Comparison of ENCODE assay signal across 8 mouse cellular contexts in the genomic region with DNA sequence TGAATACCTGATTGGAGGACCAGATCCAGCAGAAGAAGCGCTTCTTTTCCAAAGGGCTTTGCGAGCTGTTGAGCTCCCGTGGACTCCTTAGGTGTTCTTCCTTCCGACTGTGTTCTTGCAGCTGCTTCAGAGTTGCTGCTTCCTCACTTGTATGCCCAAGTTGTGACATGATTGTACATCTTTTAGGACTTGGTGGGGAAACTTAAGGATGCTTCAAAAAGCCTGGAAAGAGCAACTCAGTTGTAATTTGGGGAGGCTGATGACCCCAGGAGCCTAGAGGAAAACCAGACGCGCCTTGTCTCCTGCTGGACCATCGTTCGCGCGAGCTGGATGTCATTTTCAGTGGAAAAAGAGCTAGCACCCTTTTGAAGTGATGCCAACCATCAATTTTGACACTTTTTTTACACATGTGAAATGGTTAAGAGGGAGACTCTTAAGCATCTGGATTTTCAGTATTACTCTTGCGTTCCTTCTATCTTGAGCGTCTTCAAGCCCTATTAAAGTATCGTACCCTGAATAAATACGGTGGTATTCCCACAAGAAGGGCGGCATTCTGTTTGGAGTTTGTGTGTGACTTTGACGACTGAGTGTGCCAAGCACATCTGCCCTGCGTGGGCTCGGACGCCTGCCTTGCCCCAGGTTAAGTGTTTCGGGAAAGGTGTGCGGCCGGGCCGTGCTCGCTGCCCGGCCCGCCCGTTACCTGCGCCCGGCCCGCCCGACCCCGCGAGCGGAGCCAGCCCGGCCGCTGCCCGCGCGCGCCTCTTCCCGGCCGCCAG. TPM values are rescaled to one million over a fixed set of nuclear protein-coding genes. Genes with fewer than 3 reads are reported as not detected.
DNase-seq lines count a peak whose midpoint lies in the region; ATAC-seq and TF ChIP-seq lines count a peak whose summit lies in the region.

No protein-coding gene starts in this region.

- H3K27me3 ChIP-seq in kidney, embryonic 14.5 days (ENCODE audit: control insufficient read depth, insufficient read depth, low read length): peaks cover 3% of the 10 kb centered on the region; the same call in 1 of the 2 replicates
- peaks cover 24% of the 10 kb centered on the region for H3K27me3 ChIP-seq in hindbrain, embryonic 15.5 days
- peaks cover 15% of the 10 kb centered on the region for H3K27me3 ChIP-seq in midbrain, postnatal 0 days (ENCODE audit: insufficient read depth, low read length)

- H3K9ac ChIP-seq in kidney, embryonic 14.5 days (ENCODE audit: low read depth, low read length): peak overlapping the region; percentile 91
- H3K9ac ChIP-seq in hindbrain, embryonic 15.5 days: peak overlapping the region; percentile 80
- peak overlapping the region; percentile 96 for H3K9ac ChIP-seq in midbrain, postnatal 0 days (replicated peaks; ENCODE audit: low read length, poor library complexity, severe bottlenecking)

- peaks cover 15% of the 10 kb centered on the region; the same call in 1 of the 2 replicates for H3K4me1 ChIP-seq in kidney, embryonic 14.5 days (ENCODE audit: control insufficient read depth, insufficient read depth, low read length)
- no peaks in the 10 kb centered on the region; the same call in 1 of the 2 replicates for H3K4me1 ChIP-seq in bone marrow, adult 2 months (ENCODE audit: control insufficient read depth, insufficient read depth, low read length)
- peaks cover 46% of the 10 kb centered on the region for H3K4me1 ChIP-seq in hindbrain, embryonic 15.5 days (replicated peaks)
- H3K4me1 ChIP-seq in midbrain, postnatal 0 days (ENCODE audit: insufficient read depth, low read length): peaks cover 7% of the 10 kb centered on the region; the same call in 1 of the 2 replicates

- H3K4me3 ChIP-seq in kidney, embryonic 14.5 days (ENCODE audit: low read length): peak overlapping the region; percentile 84
- H3K4me3 ChIP-seq in bone marrow, adult 2 months (replicated peaks; ENCODE audit: control insufficient read depth, low read depth, low read length): peak overlapping the region; percentile 56
- peak overlapping the region; percentile 81 for H3K4me3 ChIP-seq in hindbrain, embryonic 15.5 days
- H3K4me3 ChIP-seq in midbrain, postnatal 0 days (ENCODE audit: low read depth, low read length): peak overlapping the region; percentile 87

- DNase-seq in kidney, adult 8-10 months: no peak
- no peak for DNase-seq in midbrain, postnatal 0 days (ENCODE audit: low spot score)
- DNase-seq in layer of hippocampus, adult 8-10 months (ENCODE audit: low spot score in 2 of 2): no peak
- no peak for DNase-seq in adrenal gland, adult 2 months
- DNase-seq in thymus, postnatal 4 days: no peak

- H3K4me2 ChIP-seq in kidney, embryonic 14.5 days (replicated peaks; ENCODE audit: low read depth, low read length): peak overlapping the region; percentile 81
- H3K4me2 ChIP-seq in hindbrain, embryonic 15.5 days: peak overlapping the region; percentile 87
- peak overlapping the region; percentile 90 for H3K4me2 ChIP-seq in midbrain, postnatal 0 days (ENCODE audit: low read depth, low read length, poor library complexity, severe bottlenecking)

- ATAC-seq in kidney, embryonic 14.5 days (ENCODE audit: low FRiP score, low TSS enrichment): no peak
- ATAC-seq in hindbrain, embryonic 15.5 days (ENCODE audit: low FRiP score, low read depth): no peak
- no peak for ATAC-seq in midbrain, postnatal 0 days (ENCODE audit: low FRiP score)

- peak overlapping the region; percentile 65; the same call in 1 of the 2 replicates for H3K27ac ChIP-seq in kidney, embryonic 14.5 days (ENCODE audit: low read depth, low read length)
- H3K27ac ChIP-seq in bone marrow, adult 2 months (ENCODE audit: control insufficient read depth, insufficient read depth, low read depth, low read length, poor library complexity): peak overlapping the region; percentile 51; the same call in 1 of the 2 replicates
- peak overlapping the region; percentile 94 for H3K27ac ChIP-seq in hindbrain, embryonic 15.5 days (replicated peaks)
- peak overlapping the region; percentile 96 for H3K27ac ChIP-seq in midbrain, postnatal 0 days (ENCODE audit: low read depth, low read length)

- 11% methylated on average over 33 of the region's 42 CpGs for WGBS in kidney, embryonic 14.5 days
- WGBS in bone marrow, adult 2 months: 26% methylated on average over 42 of the region's 42 CpGs
- WGBS in hindbrain, embryonic 15.5 days: 8% methylated on average over 42 of the region's 42 CpGs
- WGBS in midbrain, postnatal 0 days: 16% methylated on average over 33 of the region's 42 CpGs

- no peak for TF ChIP-seq CTCF in bone marrow, adult 2 months (IDR thresholded peaks at IDR 0.05; ENCODE audit: control insufficient read depth, insufficient read depth, low read length)
- TF ChIP-seq CTCF in midbrain, postnatal 0 days (IDR thresholded peaks at IDR 0.05): no peak

- TF ChIP-seq POLR2A in bone marrow, adult 2 months (IDR thresholded peaks at IDR 0.05; ENCODE audit: borderline replicate concordance, control insufficient read depth, low read depth, low read length): no peak

- H3K36me3 ChIP-seq in kidney, embryonic 14.5 days (ENCODE audit: control insufficient read depth, insufficient read depth, low read length): no peaks in the 10 kb centered on the region
- no peaks in the 10 kb centered on the region for H3K36me3 ChIP-seq in hindbrain, embryonic 15.5 days
- no peaks in the 10 kb centered on the region for H3K36me3 ChIP-seq in midbrain, postnatal 0 days (ENCODE audit: insufficient read depth, low read length)

- no peaks in the 10 kb centered on the region for H3K9me3 ChIP-seq in kidney, embryonic 14.5 days (ENCODE audit: control insufficient read depth, low read length)
- H3K9me3 ChIP-seq in hindbrain, embryonic 15.5 days: no peaks in the 10 kb centered on the region
- no peaks in the 10 kb centered on the region for H3K9me3 ChIP-seq in midbrain, postnatal 0 days (ENCODE audit: low read length)

RNA-seq across cellular contexts. Expression of gene Bmi1, which starts 0.9 kb away (rescaled TPM):
- polyA plus RNA-seq in kidney, embryonic 14.5 days (2014; fragmentation: Nextera tagmentation; extraction: Ambion mirVana): 34.7 and 44.1 TPM in 2 replicates
- 7.2 and 9.8 TPM in 2 replicates for polyA plus RNA-seq in bone marrow, adult 2 months (2011; ENCODE audit: insufficient read depth, insufficient read length, low replicate concordance, missing spikeins)
- polyA plus RNA-seq in hindbrain, embryonic 15.5 days (2015; fragmentation: Nextera tagmentation; extraction: Ambion mirVana): 17.8 and 21.1 TPM in 2 replicates
- 49.1 and 64.4 TPM in 2 replicates for total RNA-seq in midbrain, postnatal 0 days (2014; rRNA removed)
- 11.5 and 13.1 TPM in 2 replicates for polyA plus RNA-seq in midbrain, postnatal 0 days (2015; fragmentation: Nextera tagmentation; extraction: Ambion mirVana)
- 10 to 100 TPM; 55.9 to 66.7 (median 60.8) TPM for total RNA-seq in layer of hippocampus, adult 8-10 months (2022)
- total RNA-seq in adrenal gland, adult 2 months (2021): 10 to 100 TPM; 63.2 to 86.4 TPM
- polyA plus RNA-seq in adrenal gland, adult 2 months (2012; rRNA removed): 7.8 and 11.8 TPM in 2 replicates

RNA-seq across cellular contexts. Expression of gene Commd3, which starts 3.7 kb away (rescaled TPM):
- polyA plus RNA-seq in kidney, embryonic 14.5 days (2014; fragmentation: Nextera tagmentation; extraction: Ambion mirVana): 215 and 264 TPM in 2 replicates
- 54.6 and 87.4 TPM in 2 replicates for polyA plus RNA-seq in bone marrow, adult 2 months (2011; ENCODE audit: insufficient read depth, insufficient read length, low replicate concordance, missing spikeins)
- polyA plus RNA-seq in hindbrain, embryonic 15.5 days (2015; fragmentation: Nextera tagmentation; extraction: Ambion mirVana): 174 and 175 TPM in 2 replicates
- total RNA-seq in midbrain, postnatal 0 days (2014; rRNA removed): 128 and 139 TPM in 2 replicates
- 187 and 193 TPM in 2 replicates for polyA plus RNA-seq in midbrain, postnatal 0 days (2015; fragmentation: Nextera tagmentation; extraction: Ambion mirVana)
- total RNA-seq in layer of hippocampus, adult 8-10 months (2022): 10 to 100 TPM; 94.2 to 98.6 (median 97.3) TPM
- total RNA-seq in adrenal gland, adult 2 months (2021): 100 to 1,000 TPM; 111 to 133 TPM
- 123 and 169 TPM in 2 replicates for polyA plus RNA-seq in adrenal gland, adult 2 months (2012; rRNA removed)

RNA-seq across cellular contexts. Expression of gene Spag6, which starts 18.0 kb away (rescaled TPM):
- 0.07 and 0.09 TPM in 2 replicates for polyA plus RNA-seq in kidney, embryonic 14.5 days (2014; fragmentation: Nextera tagmentation; extraction: Ambion mirVana)
- not detected in 2 replicates for polyA plus RNA-seq in bone marrow, adult 2 months (2011; ENCODE audit: insufficient read depth, insufficient read length, low replicate concordance, missing spikeins)
- polyA plus RNA-seq in hindbrain, embryonic 15.5 days (2015; fragmentation: Nextera tagmentation; extraction: Ambion mirVana): 0.06 and 0.21 TPM in 2 replicates
- not detected in 2 replicates for total RNA-seq in midbrain, postnatal 0 days (2014; rRNA removed)
- polyA plus RNA-seq in midbrain, postnatal 0 days (2015; fragmentation: Nextera tagmentation; extraction: Ambion mirVana): not detected in 2 replicates
- total RNA-seq in layer of hippocampus, adult 8-10 months (2022): 10 to 100 TPM in 2 of 4 experiments, 1 to 10 TPM in 2; 8.6 to 12.0 (median 9.5) TPM
- under 1 TPM; 0.10 to 0.29 TPM for total RNA-seq in adrenal gland, adult 2 months (2021)
- polyA plus RNA-seq in adrenal gland, adult 2 months (2012; rRNA removed): 1.9 TPM in 1 of 2 replicates, not detected in the other
